Mouse (Mus musculus): ENCODE measurements at regions not wholly inside any gene's neighbourhood (a gene's known extent, or its start where the extent isn't known, plus 50 kb on each side); places are given as distances from the start of the nearest gene placed in this dataset.
"Not testable (repeated sequence)": the region's sequence is repeated elsewhere in the genome, so short reads cannot be mapped to it uniquely, and the experiment has no call there.

DNA sequence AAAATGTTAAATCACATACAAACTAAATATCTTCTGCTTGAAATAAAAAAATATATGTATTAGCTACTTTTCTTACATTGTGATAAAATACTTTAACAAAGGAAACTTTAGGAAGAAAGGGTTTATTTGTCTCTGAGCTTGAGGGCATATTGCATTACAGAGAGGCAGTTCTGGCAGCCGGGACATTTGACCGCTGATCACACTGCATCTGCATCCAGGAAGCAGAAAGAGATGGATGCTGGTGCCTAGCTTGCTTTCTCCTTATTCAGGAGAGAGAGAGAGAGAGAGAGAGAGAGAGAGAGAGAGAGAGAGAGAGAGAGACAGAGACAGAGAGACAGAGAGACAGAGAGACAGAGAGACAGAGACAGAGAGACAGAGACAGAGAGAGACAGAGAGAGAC is 137.7 kb upstream of the Tacstd2 start:
- DNase-seq: not testable (repeated sequence)

- DNase-seq: not testable (repeated sequence)
Measured at GRCm38 (mm10) chr6:67668073-67668472, 132.5 kb upstream of the Tacstd2 start.

- DNase-seq: no peak
Measured at GRCm38 (mm10) chr6:67631617-67632016, 96.0 kb upstream of the Tacstd2 start.

DNA sequence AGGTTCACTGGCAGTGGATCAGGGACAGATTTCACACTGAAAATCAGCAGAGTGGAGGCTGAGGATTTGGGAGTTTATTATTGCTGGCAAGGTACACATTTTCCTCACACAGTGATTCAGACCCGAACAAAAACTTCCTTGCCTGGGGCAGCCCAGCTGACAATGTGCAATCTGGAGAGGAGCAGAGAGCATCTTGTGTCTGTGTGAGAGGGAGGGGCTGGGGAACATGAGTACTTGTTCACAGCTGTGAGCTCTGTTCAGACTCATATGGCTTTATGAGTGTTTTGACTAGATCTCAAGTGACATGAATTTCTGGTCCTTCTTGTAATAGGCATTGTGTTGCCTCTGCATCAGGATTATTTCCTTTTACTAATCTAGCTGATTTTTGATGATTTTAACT is 74.8 kb upstream of the Tacstd2 start:
- no peak for DNase-seq

GRCm38 (mm10) chr6:67609461-67609860 is 73.9 kb upstream of the Tacstd2 start:
- not testable (repeated sequence) for DNase-seq

Data from right cerebral cortex, postnatal 4 days (tissue).